Mouse (Mus musculus) limb, embryonic 15.5 days (tissue): ENCODE results near the gene 1700016C15Rik. TPM values are rescaled to one million over a fixed set of nuclear protein-coding genes. Genes with fewer than 3 reads are reported as not detected.

Source experiments
- ATAC-seq: fragments of 200-750 bp; cut with Nextera tagmentation; 2 replicates; pipeline ENCODE4 v1.8.0; 2017; ENCODE audit warnings: low read depth, moderate TSS enrichment; ENCODE audit not compliant: insufficient number of reproducible peaks, low FRiP score, low TSS enrichment
- H3K27ac ChIP-seq: fragments of 300-500 bp; sonication (generic); 2 replicates; pipeline ENCODE4 v1.5.1; 2015; ENCODE audit warnings: moderate library complexity, mild to moderate bottlenecking, inconsistent platforms
- H3K27me3 ChIP-seq: fragments of 300-500 bp; sonication (generic); 2 replicates; pipeline ENCODE4 v1.6.1; 2015; ENCODE audit warnings: inconsistent platforms
- H3K36me3 ChIP-seq: fragments of 300-500 bp; sonication (generic); 2 replicates; pipeline ENCODE4 v1.6.1; 2015; ENCODE audit warnings: inconsistent platforms
- H3K4me1 ChIP-seq: fragments of 300-500 bp; sonication (generic); 2 replicates; pipeline ENCODE4 v1.6.1; 2015; ENCODE audit warnings: inconsistent platforms
- H3K4me2 ChIP-seq: fragments of 300-500 bp; sonication (generic); 2 replicates; pipeline ENCODE4 v1.6.1; 2015; ENCODE audit warnings: mild to moderate bottlenecking, inconsistent platforms
- H3K4me3 ChIP-seq: fragments of 300-500 bp; sonication (generic); 2 replicates; pipeline ENCODE4 v1.5.1; 2015; ENCODE audit warnings: mild to moderate bottlenecking, inconsistent platforms
- H3K9ac ChIP-seq: fragments of 300-500 bp; sonication (generic); 2 replicates; pipeline ENCODE4 v1.6.1; 2015; ENCODE audit warnings: inconsistent platforms
- H3K9me3 ChIP-seq: fragments of 300-500 bp; sonication (generic); 2 replicates; pipeline ENCODE4 v1.6.1; 2016; ENCODE audit warnings: inconsistent platforms
- WGBS: fragments of 180-500 bp; shearing (Covaris S2); methylation state at CpG from one replicate; pipeline ENCODE4 v1.1.7; 2015; 5-methylcytosine and 5-hydroxymethylcytosine counted together
- polyA plus RNA-seq: library from polyadenylated mRNA; unstranded; fragments of >200 nt; fragmentation: Nextera tagmentation; extraction: Ambion mirVana; gene quantifications from 2 replicates; pipeline ENCODE4 v1.2.1, GENCODE M21; 2015

The 1700016C15Rik gene
- polyA plus RNA-seq, 1 experiment from 2014 or later: not detected

GRCm38 (mm10) chr1:177757249-177757648 lies 27.6 kb downstream of the 1700016C15Rik start:
- no peak overlapping the region for H3K27ac ChIP-seq
- WGBS: 30% methylated on average over 5 of the region's 5 CpGs
- no peak for ATAC-seq
- no peak overlapping the region for H3K4me2 ChIP-seq
- no peak overlapping the region for H3K4me3 ChIP-seq
- H3K27me3 ChIP-seq: no peaks in the 10 kb centered on the region
- H3K36me3 ChIP-seq: peaks cover 7% of the 10 kb centered on the region
- H3K9ac ChIP-seq: no peak overlapping the region
- H3K9me3 ChIP-seq: no peaks in the 10 kb centered on the region
- H3K4me1 ChIP-seq: no peaks in the 10 kb centered on the region; the same call in 1 of the 2 replicates

- H3K27ac ChIP-seq: no peak overlapping the region
- H3K4me2 ChIP-seq: no peak overlapping the region
- H3K27me3 ChIP-seq: no peaks in the 10 kb centered on the region
- H3K9me3 ChIP-seq: no peaks in the 10 kb centered on the region
- no peaks in the 10 kb centered on the region for H3K4me1 ChIP-seq
- no peak for ATAC-seq
- H3K36me3 ChIP-seq: peaks cover 44% of the 10 kb centered on the region
- H3K9ac ChIP-seq: no peak overlapping the region
- H3K4me3 ChIP-seq: no peak overlapping the region
These were observed 39.3 kb downstream of the 1700016C15Rik start for GRCm38 (mm10) chr1:177768931-177769330.

- Histone ChIP-seq H3K4me2 (no peak overlapping the region), H3K4me1 (no peaks in the 10 kb centered on the region), H3K36me3 (peaks cover 24% of the 10 kb centered on the region), H3K9ac (no peak overlapping the region), H3K27ac (no peak overlapping the region), H3K4me3 (no peak overlapping the region), H3K9me3 (no peaks in the 10 kb centered on the region), H3K27me3 (no peaks in the 10 kb centered on the region)
- 64% methylated on average over 2 of the region's 2 CpGs for WGBS
- no peak for ATAC-seq
These were observed 47.8 kb downstream of the 1700016C15Rik start for GRCm38 (mm10) chr1:177777397-177777796.

- ATAC-seq: no peak
- Histone ChIP-seq H3K27me3 (no peaks in the 10 kb centered on the region), H3K9me3 (no peaks in the 10 kb centered on the region; the same call in 1 of the 2 replicates), H3K4me3 (no peak overlapping the region), H3K36me3 (no peaks in the 10 kb centered on the region), H3K9ac (no peak overlapping the region), H3K4me1 (peaks cover 7% of the 10 kb centered on the region; the same call in 1 of the 2 replicates), H3K27ac (no peak overlapping the region), H3K4me2 (no peak overlapping the region)
- 79% methylated on average over 3 of the region's 3 CpGs for WGBS
These were observed 63.2 kb downstream of the 1700016C15Rik start for GRCm38 (mm10) chr1:177792835-177793234.

GRCm38 (mm10) chr1:177794866-177795265 lies 65.3 kb downstream of the 1700016C15Rik start:
- H3K9ac ChIP-seq: peak overlapping the region; percentile 26; the same call in 1 of the 2 replicates
- H3K4me3 ChIP-seq: peak overlapping the region; percentile 95
- no peaks in the 10 kb centered on the region for H3K27me3 ChIP-seq
- peak overlapping the region; percentile 64 for H3K4me2 ChIP-seq
- WGBS: 3% methylated on average over 8 of the region's 8 CpGs
- H3K27ac ChIP-seq: peak overlapping the region; percentile 24
- no peaks in the 10 kb centered on the region for H3K36me3 ChIP-seq
- peaks cover 7% of the 10 kb centered on the region; the same call in 1 of the 2 replicates for H3K4me1 ChIP-seq
- H3K9me3 ChIP-seq: no peaks in the 10 kb centered on the region
- ATAC-seq: no peak

- H3K4me3 ChIP-seq: peak overlapping the region; percentile 95
- peak; percentile 12; the same call in 1 of the 2 replicates for ATAC-seq
- no peaks in the 10 kb centered on the region for H3K27me3 ChIP-seq
- H3K36me3 ChIP-seq: no peaks in the 10 kb centered on the region
- peak overlapping the region; percentile 88 for H3K9ac ChIP-seq
- WGBS: under 1% methylated on average over 41 of the region's 41 CpGs
- H3K4me1 ChIP-seq: peaks cover 7% of the 10 kb centered on the region; the same call in 1 of the 2 replicates
- peak overlapping the region; percentile 64 for H3K4me2 ChIP-seq
- H3K9me3 ChIP-seq: no peaks in the 10 kb centered on the region
- H3K27ac ChIP-seq: peak overlapping the region; percentile 97
These were observed 66.0 kb downstream of the 1700016C15Rik start for GRCm38 (mm10) chr1:177795421-177796192.

GRCm38 (mm10) chr1:177796193-177796939 lies 66.8 kb downstream of the 1700016C15Rik start, which contains the start of gene Adss:
Gene Adss, minus strand, starts transcription at chr1:177796511.
- Histone ChIP-seq H3K4me2 (peak within 1 kb of the TSS; percentile 64), H3K4me1 (peaks cover 7% of the 10 kb centered on the region; the same call in 1 of the 2 replicates), H3K27ac (peak within 1 kb of the TSS; percentile 97), H3K4me3 (peak within 1 kb of the TSS; percentile 95), H3K36me3 (no peaks in the 10 kb centered on the region), H3K9ac (peak within 1 kb of the TSS; percentile 88), H3K9me3 (no peaks in the 10 kb centered on the region), H3K27me3 (no peaks in the 10 kb centered on the region)
- WGBS: under 1% methylated on average over 50 of the region's 64 CpGs
- ATAC-seq: peak; percentile 100

- WGBS: 68% methylated on average over 8 of the region's 8 CpGs
- H3K9ac ChIP-seq: no peak overlapping the region
- H3K4me2 ChIP-seq: peak overlapping the region; percentile 20; the same call in 1 of the 2 replicates
- no peak for ATAC-seq
- H3K9me3 ChIP-seq: no peaks in the 10 kb centered on the region
- no peak overlapping the region for H3K4me3 ChIP-seq
- peaks cover 7% of the 10 kb centered on the region; the same call in 1 of the 2 replicates for H3K4me1 ChIP-seq
- no peaks in the 10 kb centered on the region for H3K27me3 ChIP-seq
- no peaks in the 10 kb centered on the region for H3K36me3 ChIP-seq
- H3K27ac ChIP-seq: no peak overlapping the region
These were observed 67.6 kb downstream of the 1700016C15Rik start for GRCm38 (mm10) chr1:177797151-177797755.

Other genes starting within 250 kb of the 1700016C15Rik start
- gene Adss, start 66.7 kb downstream of the 1700016C15Rik start, polyA plus RNA-seq: 38.1 and 39.8 TPM in 2 replicates